Comparison of ENCODE assay signal across 8 mouse cellular contexts in the genomic region with DNA sequence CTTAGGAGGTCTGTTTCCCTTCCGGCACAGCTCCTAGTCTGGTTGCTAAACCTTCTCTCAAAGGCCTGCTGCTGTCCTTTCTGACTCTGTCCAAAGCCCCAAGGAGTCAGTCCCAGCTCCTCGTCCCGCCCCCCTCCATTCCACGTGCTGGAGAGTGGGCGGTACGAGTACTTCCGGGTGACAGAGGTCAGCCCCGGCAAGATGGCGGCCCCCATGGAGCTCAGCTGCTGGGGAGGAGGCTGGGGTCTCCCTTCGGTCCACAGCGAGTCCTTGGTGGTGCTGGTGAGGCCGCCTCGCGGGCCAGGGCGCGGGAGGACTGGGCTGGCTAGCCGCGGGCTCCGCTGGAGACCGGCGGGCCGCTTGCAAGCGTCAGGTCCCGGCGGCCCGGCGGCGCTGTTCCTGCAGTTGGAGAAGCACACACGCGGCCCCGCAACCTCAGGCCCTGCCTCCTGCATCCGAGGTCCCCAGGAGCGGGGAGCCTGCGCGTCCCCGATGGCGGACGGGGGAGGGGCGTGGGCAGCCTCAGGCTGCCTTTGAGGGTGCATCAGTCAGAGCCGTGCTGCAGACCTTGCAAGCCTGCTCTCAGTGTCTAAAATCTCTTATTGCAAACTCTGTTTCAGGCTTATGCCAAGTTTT. TPM values are rescaled to one million over a fixed set of nuclear protein-coding genes. Genes with fewer than 3 reads are reported as not detected.
DNase-seq lines count a peak whose midpoint lies in the region; ATAC-seq lines count a peak whose summit lies in the region.

Gene Mtx3 (plus strand): TSS at position 175 of the 636 bp plus-strand sequence.

- H3K4me1 ChIP-seq in intestine, embryonic 16.5 days (ENCODE audit: control insufficient read depth, insufficient read depth, low read length): 0 out of 2 replicates have a peak, but pooled peaks cover 3% of the 10 kb centered on the region
- peaks cover 15% of the 10 kb centered on the region for H3K4me1 ChIP-seq in midbrain, embryonic 10.5 days

- H3K27me3 ChIP-seq in intestine, embryonic 16.5 days (replicated peaks; ENCODE audit: control insufficient read depth, insufficient read depth, low read length): no peaks in the 10 kb centered on the region
- H3K27me3 ChIP-seq in midbrain, embryonic 10.5 days (ENCODE audit: low read depth, poor library complexity, severe bottlenecking): no peaks in the 10 kb centered on the region

- peak within 1 kb of the TSS; percentile 96 for H3K4me3 ChIP-seq in intestine, embryonic 16.5 days (ENCODE audit: low read length)
- H3K4me3 ChIP-seq in midbrain, embryonic 10.5 days: peak within 1 kb of the TSS; percentile 91

- H3K9ac ChIP-seq in intestine, embryonic 16.5 days (ENCODE audit: low read depth, low read length): peak within 1 kb of the TSS; percentile 93

- H3K9me3 ChIP-seq in intestine, embryonic 16.5 days (ENCODE audit: control insufficient read depth, low read length): no peaks in the 10 kb centered on the region
- H3K9me3 ChIP-seq in midbrain, embryonic 10.5 days (replicated peaks): no peaks in the 10 kb centered on the region

- H3K27ac ChIP-seq in intestine, embryonic 16.5 days (ENCODE audit: low read length): peak within 1 kb of the TSS; percentile 79
- peak within 1 kb of the TSS; percentile 97 for H3K27ac ChIP-seq in midbrain, embryonic 10.5 days (replicated peaks)

- peak within 1 kb of the TSS; percentile 75 for H3K4me2 ChIP-seq in intestine, embryonic 16.5 days (ENCODE audit: low read depth, low read length)

- DNase-seq in adrenal gland, adult 2 months: peak; percentile 91
- peak; percentile 75 for DNase-seq in embryo, embryonic 11.5 days (ENCODE audit: low read depth, low spot score)
- DNase-seq in gastrocnemius, postnatal 4 days (ENCODE audit: low spot score in 2 of 2): peak; percentile 77 to 89
- DNase-seq in left cerebral cortex, postnatal 36 days (ENCODE audit: low spot score in 2 of 2): peak; percentile 88
- peak; percentile 91 for DNase-seq in midbrain, embryonic 10.5 days (ENCODE audit: low spot score)
- peak; percentile 73 to 77 for DNase-seq in right cerebral cortex, postnatal 36 days (ENCODE audit: low spot score in 2 of 2)
- DNase-seq in urinary bladder, postnatal 4 days (ENCODE audit: low spot score in 2 of 2): peak; percentile 80 to 89

- ATAC-seq in intestine, embryonic 16.5 days: peak; percentile 97

- 2% methylated on average over 40 of the region's 40 CpGs for WGBS in intestine, embryonic 16.5 days
- WGBS in midbrain, embryonic 10.5 days: 2% methylated on average over 40 of the region's 40 CpGs

- intact Hi-C loops in left cerebral cortex, postnatal 36 days (cut with DNase I): loop anchor here (10.0 kb wide), 1 partner anchor 90 kb away; no protein-coding TSS in a partner anchor

- H3K36me3 ChIP-seq in intestine, embryonic 16.5 days (ENCODE audit: control insufficient read depth, insufficient read depth, low read length): peaks cover 3% of the 10 kb centered on the region; the same call in 1 of the 2 replicates
- H3K36me3 ChIP-seq in midbrain, embryonic 10.5 days: peaks cover 31% of the 10 kb centered on the region

RNA-seq across cellular contexts. Expression of gene Mtx3, which starts in this region (rescaled TPM):
- total RNA-seq in adrenal gland, adult 2 months (2021): 10 to 100 TPM; 18.8 to 21.3 TPM
- polyA plus RNA-seq in adrenal gland, adult 2 months (2012; rRNA removed): 4.4 and 4.5 TPM in 2 replicates
- 10 to 100 TPM; 13.7 to 14.9 TPM for total RNA-seq in gastrocnemius, postnatal 4 days (2021)
- 2.2 and 3.1 TPM in 2 replicates for polyA plus RNA-seq in intestine, embryonic 16.5 days (2015; fragmentation: Nextera tagmentation; extraction: Ambion mirVana)
- total RNA-seq in left cerebral cortex, postnatal 36 days (2021): 10 to 100 TPM; 22.7 to 29.0 TPM
- polyA plus RNA-seq in midbrain, embryonic 10.5 days (2016; fragmentation: Nextera tagmentation; extraction: Ambion mirVana): 2.6 and 3.3 TPM in 2 replicates

Comparison
In these comparisons a context has a peak if more than half of its experiments do, and no peak if none do; other contexts are left out.
1. Peak in every context shown above with its lines: DNase-seq, ATAC-seq, H3K4me3 ChIP-seq and H3K27ac ChIP-seq.